Mouse (Mus musculus) telencephalon, adult 2 months (tissue): ENCODE measurements at regions not wholly inside any gene's neighbourhood (a gene's known extent, or its start where the extent isn't known, plus 50 kb on each side); places are given as distances from the start of the nearest gene placed in this dataset.
A peak's percentile ranks its signal among the peaks of the same experiment; 100 is the strongest.

Experiments used
- DNase-seq: peaks from one replicate; pipeline ENCODE4 v3.0.0-alpha.2; 2011; ENCODE audit warnings: low read depth, low spot score

DNA sequence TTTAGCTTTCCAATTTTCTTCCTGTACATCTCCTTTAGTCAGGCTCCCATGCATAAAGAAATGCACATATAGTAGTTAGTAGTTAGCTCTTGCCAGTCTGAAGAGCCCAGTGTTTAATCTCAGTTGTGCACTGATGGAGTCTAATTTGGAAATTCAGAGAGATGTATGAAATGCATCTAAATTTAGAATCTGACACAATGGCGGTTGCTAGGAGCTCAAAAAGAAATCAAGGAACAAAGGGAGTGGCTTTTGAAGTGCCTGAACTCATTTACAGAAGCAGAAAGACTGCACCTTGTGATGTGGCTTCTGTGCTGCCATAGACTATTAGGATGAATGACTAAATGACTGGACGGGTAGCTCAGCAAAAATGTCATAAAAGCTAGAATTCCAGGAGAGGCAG lies 916.3 kb downstream of the Rps29 start:
- DNase-seq: peak; percentile 45

DNA sequence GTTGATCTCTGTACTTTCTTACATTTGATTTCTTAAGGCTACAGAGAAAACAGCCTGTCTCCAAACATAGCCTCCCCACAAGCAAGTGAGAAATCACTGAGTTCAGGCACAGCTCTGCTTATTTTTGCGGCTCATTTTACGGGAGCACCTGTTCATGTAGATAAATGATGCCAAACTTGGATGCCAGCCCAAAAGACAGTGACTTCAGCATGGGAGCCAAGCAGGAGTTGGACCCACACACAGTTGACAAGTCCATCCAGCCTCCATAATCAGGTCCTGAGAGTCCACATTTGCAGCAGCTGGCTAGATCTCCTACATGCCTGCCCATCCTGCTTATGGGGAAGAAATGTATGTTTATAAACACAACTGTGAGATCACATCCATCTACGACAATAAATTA lies 927.2 kb downstream of the Rps29 start:
- no peak for DNase-seq

DNA sequence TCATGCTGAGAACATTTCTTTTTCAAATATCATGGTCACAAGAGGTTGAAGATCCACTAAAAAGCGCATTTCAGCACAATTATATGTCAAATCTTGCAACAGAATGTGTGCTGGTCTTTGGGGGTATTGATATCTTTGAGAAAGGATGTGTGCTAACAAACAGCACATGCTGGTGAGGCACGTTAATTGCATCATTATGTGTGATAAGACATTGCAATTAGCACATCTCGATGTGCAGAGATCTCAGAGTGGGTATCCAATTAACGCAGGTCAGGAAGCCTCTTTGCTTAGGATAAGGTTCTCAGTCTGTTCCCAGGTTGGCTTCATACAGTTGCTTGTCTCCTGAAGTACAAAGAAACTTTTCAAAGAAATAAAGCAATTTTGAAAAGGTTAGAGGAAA lies 941.9 kb downstream of the Rps29 start:
- no peak for DNase-seq

DNA sequence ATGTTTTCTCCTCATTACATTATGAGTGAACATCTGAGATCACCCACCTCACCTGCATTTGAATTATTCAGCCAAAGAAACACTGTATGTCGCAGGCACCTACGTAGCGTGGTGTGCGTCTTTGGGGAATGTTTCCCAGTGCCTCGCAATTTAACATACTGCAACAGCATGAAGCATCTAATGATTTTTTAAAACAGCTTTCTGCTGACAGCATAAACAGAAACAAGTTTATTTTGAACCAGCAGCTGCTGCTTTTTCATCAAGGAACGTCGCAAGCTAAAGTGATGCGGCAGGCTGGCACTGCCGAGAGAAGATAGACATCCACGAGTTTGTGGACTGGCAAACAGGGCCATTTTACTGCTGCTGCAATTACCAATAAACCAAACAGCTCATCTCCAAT lies 950.7 kb downstream of the Rps29 start:
- DNase-seq: peak; percentile 15

DNA sequence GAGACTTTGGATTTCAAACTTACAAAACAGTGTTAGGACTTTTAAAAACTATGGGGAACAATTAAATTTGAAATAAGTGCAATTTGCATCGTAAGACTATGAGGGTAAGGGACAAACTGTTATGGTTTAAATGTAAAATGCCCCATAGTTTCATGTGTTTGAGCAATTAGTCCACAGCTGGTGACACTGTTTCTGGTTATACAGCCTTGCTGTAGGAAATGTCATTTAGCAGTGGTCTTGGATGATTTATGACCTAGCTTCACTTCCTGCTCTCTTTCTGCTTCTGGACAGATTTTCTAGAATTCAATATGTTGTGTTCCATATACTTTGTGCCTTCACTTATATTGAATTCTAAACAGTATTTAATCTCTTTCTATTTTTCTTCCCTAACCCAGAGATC lies 961.5 kb upstream of the Mdga2 start:
- no peak for DNase-seq

DNA sequence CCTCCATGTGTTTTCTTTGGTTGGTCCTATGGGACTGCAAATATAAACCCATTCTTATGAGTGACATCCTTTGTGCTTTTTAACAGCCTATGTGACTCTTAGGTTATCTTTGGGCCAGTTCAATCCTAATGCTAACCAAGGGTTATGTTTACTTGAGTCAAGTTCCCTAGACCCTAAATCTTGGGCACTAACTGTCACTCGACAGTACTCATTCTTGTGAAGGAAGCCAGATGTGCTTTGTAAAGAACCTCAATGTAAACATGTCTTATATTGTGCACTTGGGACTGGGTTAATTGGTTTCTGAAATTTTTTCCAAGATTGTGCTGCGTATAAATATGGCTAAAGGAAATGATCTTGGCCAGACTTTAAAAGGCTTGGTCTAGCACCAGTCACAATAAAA lies 939.0 kb upstream of the Mdga2 start:
- no peak for DNase-seq

DNA sequence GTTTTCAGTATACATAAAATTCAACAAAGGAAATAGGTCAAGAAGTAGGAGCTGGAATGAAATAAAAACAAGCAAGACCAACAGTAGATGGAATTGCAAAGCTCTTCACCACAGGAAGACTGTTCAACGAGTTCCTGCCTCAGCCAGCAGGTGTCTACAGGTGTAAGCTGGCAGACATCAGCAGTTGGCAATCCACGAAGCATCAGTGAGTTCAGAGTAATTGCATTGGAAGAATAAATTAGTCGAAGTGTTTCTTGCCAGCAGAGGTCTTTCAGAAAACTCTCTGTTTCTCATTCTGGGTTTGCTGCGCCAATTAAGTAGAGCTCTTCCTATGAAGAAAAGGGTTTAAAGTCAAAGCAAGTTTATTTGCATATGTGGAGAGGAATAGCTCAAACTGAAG lies 925.7 kb upstream of the Mdga2 start:
- peak; percentile 3 for DNase-seq

DNA sequence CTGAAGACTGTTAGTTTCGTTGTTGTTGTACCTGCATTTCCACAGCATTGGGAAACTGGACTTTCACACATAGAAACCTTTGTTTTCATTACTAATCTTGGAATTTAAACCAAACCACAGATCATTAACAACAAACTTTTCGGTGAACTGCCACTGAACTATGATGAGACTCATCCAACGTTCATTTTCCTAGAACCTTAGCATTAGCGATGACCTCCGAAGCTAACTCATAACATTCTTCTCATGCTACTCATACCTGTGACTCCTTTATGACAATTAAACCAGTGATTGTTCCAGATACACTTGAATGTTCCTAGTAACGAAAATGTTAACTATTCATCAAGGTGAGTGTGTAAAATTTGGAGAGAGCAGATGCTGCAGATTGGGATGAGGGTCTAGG lies 917.5 kb upstream of the Mdga2 start:
- DNase-seq: no peak

DNA sequence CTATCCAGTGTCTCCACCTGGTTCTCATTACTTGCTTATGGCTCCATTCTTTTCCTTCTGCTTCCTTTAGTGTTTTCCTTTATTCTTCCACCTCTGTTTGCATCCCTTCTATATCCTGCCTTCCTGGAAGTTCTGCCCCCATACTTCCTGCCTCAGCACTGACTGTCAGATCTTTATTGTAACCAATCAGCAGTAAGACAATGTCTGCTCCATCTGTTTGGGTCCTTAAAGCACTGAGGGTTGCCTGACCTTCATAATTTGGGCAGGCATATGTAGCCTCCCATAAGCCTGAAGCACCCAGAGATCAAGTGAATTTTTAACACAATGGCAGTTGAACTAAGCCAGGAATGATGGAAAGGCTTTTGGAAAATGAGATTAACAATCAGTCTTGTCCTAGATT lies 909.4 kb upstream of the Mdga2 start:
- no peak for DNase-seq

DNA sequence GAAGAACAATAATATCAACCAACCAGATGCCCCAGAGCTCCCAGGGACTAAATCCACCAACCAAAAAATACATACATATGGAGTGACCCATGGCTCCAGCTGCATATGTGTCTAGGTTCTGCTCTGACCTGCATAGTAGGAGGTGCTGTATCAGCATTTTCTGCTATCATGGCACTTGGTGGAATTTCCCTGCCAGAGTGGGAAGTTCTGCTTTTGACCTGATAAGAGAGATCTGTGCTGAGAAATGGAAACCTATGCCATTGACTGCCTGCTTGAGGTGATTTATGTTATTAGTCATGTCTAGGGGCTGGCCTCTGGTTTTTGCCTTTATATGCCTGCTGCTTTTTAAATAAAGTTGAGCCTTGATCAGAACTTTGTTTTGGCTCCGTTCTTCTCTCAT lies 893.4 kb upstream of the Mdga2 start:
- DNase-seq: no peak
